Mouse (Mus musculus) megakaryocyte, embryonic 14.5 days (primary cell): Measurements from ENCODE around the gene Foxk1.

Experiments
- FLI1 ChIP-seq: IDR thresholded peaks from 2 replicates; pipeline ENCODE4 v1.6.1; 2012; ENCODE audit warnings: low read length, inconsistent platforms, mixed read lengths
- GATA1 ChIP-seq: IDR thresholded peaks from 3 replicates; pipeline ENCODE4 v1.6.1; 2012; ENCODE audit warnings: mixed read lengths, low read length, inconsistent platforms, borderline replicate concordance

GRCm38 (mm10) chr5:142375641-142376040, 25.7 kb upstream of the Foxk1 start:
- TF ChIP-seq GATA1 (no peak), FLI1 (no peak)
